Mouse (Mus musculus): ENCODE results near the gene Pde6h.

- TF ChIP-seq CTCF (IDR thresholded peaks at IDR 0.05; ENCODE audit: low read depth) (no peak), EP300 (IDR thresholded peaks at IDR 0.05; ENCODE audit: low read depth) (peak; percentile 58; the same call in 1 of the 2 replicates)
Observed at GRCm38 (mm10) chr6:136887854-136888253, 35.8 kb upstream of the Pde6h start.

Data from heart, postnatal 0 days (tissue).